Mouse (Mus musculus): ENCODE measurements around the gene Mtrex.

DNA sequence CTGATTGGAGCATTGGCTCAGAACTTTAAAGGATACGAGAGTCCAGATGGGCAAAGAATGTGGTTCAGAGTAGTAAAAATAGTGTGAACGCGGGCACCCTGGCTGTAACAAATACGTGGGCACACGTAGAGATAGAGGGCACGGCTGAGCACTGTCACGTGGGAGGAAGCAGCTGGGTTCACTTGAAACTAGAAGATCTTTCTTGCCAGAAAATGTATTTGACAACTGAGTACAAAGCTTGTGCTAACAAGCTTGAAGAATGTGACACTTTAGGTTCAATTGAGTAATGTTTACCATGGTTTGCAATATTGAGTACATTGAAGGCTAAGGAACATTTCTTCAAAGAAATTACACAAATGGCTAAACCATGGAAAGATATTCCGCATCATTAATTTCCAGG, 10.9 kb upstream of the Mtrex start:
- TF ChIP-seq CTCF (conservative IDR thresholded peaks at IDR 0.05; ENCODE audit: low read length), result no peak
- no peak for TF ChIP-seq POU5F1 (IDR thresholded peaks at IDR 0.05; ENCODE audit: borderline replicate concordance, low read length)

Measured in E14TG2a.4 (cell line).